Mouse (Mus musculus): ENCODE measurements around the gene Ms4a15.

GRCm38 (mm10) chr19:10947219-10947618, 45.8 kb downstream of the Ms4a15 start:
- no peak for TF ChIP-seq CHD2 (IDR thresholded peaks at IDR 0.05; ENCODE audit: low read length)
- TF ChIP-seq CTCF (conservative IDR thresholded peaks at IDR 0.05 in 1 of 2, IDR thresholded peaks at IDR 0.05 in 1 of 2; ENCODE audit: low read depth in 2 of 2, low read length in 2 of 2), result no peak

All from CH12.LX (cell line).